17 mouse cellular contexts compared by ENCODE assay signal in genomic region chr1:182381327-182381726, GRCm38 (mm10). TPM values are rescaled to one million over a fixed set of nuclear protein-coding genes. Genes with fewer than 3 reads are reported as not detected.
DNase-seq lines count a peak whose midpoint lies in the region; ATAC-seq and TF ChIP-seq lines count a peak whose summit lies in the region.
"Had no signal": no experiment of that assay in that cellular context is flagged by ENCODE, and none has a peak within 500 bp of the region (broad histone marks: within the 10 kb centered on the region; RNA-seq: fewer than 3 reads in every experiment).

No protein-coding gene starts in this region.

- no peak overlapping the region for H3K4me2 ChIP-seq in liver, postnatal 0 days (ENCODE audit: low read depth, low read length)
- no peak overlapping the region for H3K4me2 ChIP-seq in liver, embryonic 12.5 days
- H3K4me2 ChIP-seq: heart, embryonic 11.5 days; midbrain, embryonic 13.5 days had no signal

- no peak overlapping the region for H3K27ac ChIP-seq in liver, postnatal 0 days (ENCODE audit: low read depth)
- H3K27ac ChIP-seq in liver, embryonic 12.5 days: no peak overlapping the region
- no peak overlapping the region for H3K27ac ChIP-seq in MEL (ENCODE audit: control insufficient read depth, low read depth, low read length)
- H3K27ac ChIP-seq: midbrain, embryonic 13.5 days had no signal

- no peak overlapping the region for H3K9ac ChIP-seq in liver, postnatal 0 days (replicated peaks)
- no peak overlapping the region for H3K9ac ChIP-seq in liver, embryonic 12.5 days
- no peak overlapping the region for H3K9ac ChIP-seq in MEL (ENCODE audit: control insufficient read depth, low read depth, low read length, poor library complexity, severe bottlenecking)
- H3K9ac ChIP-seq: midbrain, embryonic 13.5 days had no signal

- no peak for TF ChIP-seq EP300 in liver, postnatal 0 days (IDR thresholded peaks at IDR 0.05; ENCODE audit: low read depth)
- no peak for TF ChIP-seq EP300 in MEL (IDR thresholded peaks at IDR 0.05; ENCODE audit: low read depth in 1 of 2, low read length in 2 of 2)

- H3K79me2 ChIP-seq in MEL (ENCODE audit: control insufficient read depth, insufficient read depth, low read length, poor library complexity): no peaks in the 10 kb centered on the region

- H3K36me3 ChIP-seq in liver, postnatal 0 days (replicated peaks; ENCODE audit: insufficient read depth, low read length): no peaks in the 10 kb centered on the region
- no peaks in the 10 kb centered on the region for H3K36me3 ChIP-seq in liver, embryonic 12.5 days
- H3K36me3 ChIP-seq in E14TG2a.4 (ENCODE audit: insufficient read depth, low read length): no peaks in the 10 kb centered on the region
- H3K36me3 ChIP-seq in MEL (ENCODE audit: control insufficient read depth in 1 of 2, insufficient read depth in 2 of 2, low read length in 2 of 2): peaks cover 0 to 2% of the 10 kb centered on the region in 2 experiments; a peak in 1 of 4 replicates
- H3K36me3 ChIP-seq: midbrain, embryonic 13.5 days had no signal

- H3K27me3 ChIP-seq in liver, postnatal 0 days (ENCODE audit: insufficient read depth, low read length): no peaks in the 10 kb centered on the region
- H3K27me3 ChIP-seq in liver, embryonic 12.5 days (replicated peaks): peaks cover 9% of the 10 kb centered on the region
- H3K27me3 ChIP-seq in E14TG2a.4 (ENCODE audit: insufficient read depth, low read length) (peaks cover 6% of the 10 kb centered on the region), MEL (ENCODE audit: control insufficient read depth in 1 of 2, insufficient read depth in 2 of 2, low read length in 2 of 2) (no peaks in the 10 kb centered on the region; a peak in 1 of 4 replicates)
- H3K27me3 ChIP-seq: midbrain, embryonic 13.5 days had no signal

- TF ChIP-seq CTCF in liver, postnatal 0 days (IDR thresholded peaks at IDR 0.05; ENCODE audit: low read depth): peak; percentile 27; the same call in 1 of the 2 replicates
- TF ChIP-seq CTCF in E14TG2a.4 (conservative IDR thresholded peaks at IDR 0.05; ENCODE audit: low read length): peak; percentile 58
- TF ChIP-seq CTCF in MEL (IDR thresholded peaks at IDR 0.05 in 2 of 3, conservative IDR thresholded peaks at IDR 0.05 in 1 of 3; ENCODE audit: control insufficient read depth in 1 of 3, insufficient read depth in 1 of 3, low read depth in 2 of 3, low read length in 3 of 3, poor library complexity in 1 of 3, severe bottlenecking in 1 of 3): peak; percentile 18 to 51 (median 40); a peak in 4 of 6 replicates

- no peak for TF ChIP-seq POLR2A in MEL (IDR thresholded peaks at IDR 0.05; ENCODE audit: control insufficient read depth in 1 of 2, insufficient read depth in 1 of 2, low read depth in 1 of 2, low read length in 2 of 2, poor library complexity in 1 of 2)

- no peak overlapping the region for H3K4me3 ChIP-seq in liver, postnatal 0 days (ENCODE audit: low read depth, low read length)
- H3K4me3 ChIP-seq in liver, embryonic 12.5 days: no peak overlapping the region
- H3K4me3 ChIP-seq in E14TG2a.4 (replicated peaks; ENCODE audit: low read length): no peak overlapping the region
- no peak overlapping the region for H3K4me3 ChIP-seq in MEL (ENCODE audit: control insufficient read depth in 1 of 2, insufficient read depth in 1 of 2, low read depth in 2 of 2, low read length in 2 of 2)
- H3K4me3 ChIP-seq: erythroblast, embryonic 14.5 days; midbrain, embryonic 13.5 days had no signal

- 72% methylated on average over 3 of the region's 3 CpGs for WGBS in liver, postnatal 0 days (ENCODE audit: insufficient replicate concordance)
- WGBS in liver, embryonic 12.5 days (ENCODE audit: insufficient replicate concordance): 56% methylated on average over 3 of the region's 3 CpGs

- H3K9me3 ChIP-seq in liver, postnatal 0 days (ENCODE audit: low read length): no peaks in the 10 kb centered on the region
- no peaks in the 10 kb centered on the region for H3K9me3 ChIP-seq in liver, embryonic 12.5 days (replicated peaks)
- no peaks in the 10 kb centered on the region for H3K9me3 ChIP-seq in E14TG2a.4 (ENCODE audit: low read length)
- H3K9me3 ChIP-seq in MEL (replicated peaks; ENCODE audit: insufficient read depth, low read length): no peaks in the 10 kb centered on the region
- H3K9me3 ChIP-seq: midbrain, embryonic 13.5 days had no signal

- ATAC-seq in liver, postnatal 0 days: no peak
- ATAC-seq in liver, embryonic 12.5 days: no peak
- ATAC-seq in megakaryocyte progenitor cell, adult 5-6 weeks (replicated peaks; ENCODE audit: poor library complexity): 0 out of 2 replicates have a peak, but pooled peaks have one; percentile 26
- ATAC-seq: midbrain, embryonic 13.5 days had no signal

- no peak for DNase-seq in liver, postnatal 0 days
- DNase-seq in MEL (ENCODE audit: low read depth, low spot score) (peak; percentile 43), MN1 (ENCODE audit: low spot score) (no peak)
- DNase-seq in right cerebral cortex, adult 18-20 months: no peak
- DNase-seq: adrenal gland, adult 8-10 months; cerebellum, postnatal 10 days; gastrocnemius, postnatal 14 days; heart, postnatal 4 days; kidney, postnatal 25 days; lung, adult 18-20 months; spleen, adult 18-20 months had no signal

- peak; percentile 38 for TF ChIP-seq RAD21 in MEL (IDR thresholded peaks at IDR 0.05; ENCODE audit: low read depth, low read length)

- no peaks in the 10 kb centered on the region for H3K4me1 ChIP-seq in liver, postnatal 0 days (ENCODE audit: insufficient read depth)
- no peaks in the 10 kb centered on the region for H3K4me1 ChIP-seq in liver, embryonic 12.5 days
- no peaks in the 10 kb centered on the region for H3K4me1 ChIP-seq in E14TG2a.4 (replicated peaks; ENCODE audit: low read depth, low read length)
- peaks cover 2 to 7% of the 10 kb centered on the region in 2 experiments; a peak in 2 of 4 replicates for H3K4me1 ChIP-seq in MEL (ENCODE audit: control insufficient read depth in 1 of 2, insufficient read depth in 2 of 2, low read length in 2 of 2)

TF ChIP-seq in MEL, 35 proteins besides CTCF, POLR2A, EP300 and RAD21:
- TF ChIP-seq ZKSCAN1 (IDR thresholded peaks at IDR 0.05; ENCODE audit: low read depth, low read length) (no peak), BHLHE40 (IDR thresholded peaks at IDR 0.05; ENCODE audit: borderline replicate concordance, low read depth, low read length) (no peak), MEF2A (IDR thresholded peaks at IDR 0.05; ENCODE audit: extremely low read depth, insufficient replicate concordance, low read depth, low read length, poor library complexity, severe bottlenecking) (no peak), CHD2 (IDR thresholded peaks at IDR 0.05; ENCODE audit: low read length) (no peak), ZC3H11A (IDR thresholded peaks at IDR 0.05; ENCODE audit: low read depth, low read length) (0 out of 2 replicates have a peak, but pooled peaks have one; percentile 11), ZMIZ1 (IDR thresholded peaks at IDR 0.05; ENCODE audit: low read depth, low read length) (no peak), RCOR1 (IDR thresholded peaks at IDR 0.05; ENCODE audit: low read depth, low read length) (no peak), POLR2AphosphoS5 (IDR thresholded peaks at IDR 0.05; ENCODE audit: borderline replicate concordance, low read depth, low read length) (no peak), HCFC1 (IDR thresholded peaks at IDR 0.05; ENCODE audit: low read depth, low read length) (no peak), USF2 (IDR thresholded peaks at IDR 0.05; ENCODE audit: borderline replicate concordance in 1 of 2, insufficient read depth in 1 of 2, low read depth in 1 of 2, low read length in 2 of 2) (no peak), CHD1 (IDR thresholded peaks at IDR 0.05; ENCODE audit: low read depth, low read length) (no peak), GABPA (IDR thresholded peaks at IDR 0.05; ENCODE audit: low read depth, low read length) (no peak), TCF12 (IDR thresholded peaks at IDR 0.05; ENCODE audit: low read depth, low read length) (no peak), GATA1 (IDR thresholded peaks at IDR 0.05; ENCODE audit: low read depth, low read length) (no peak), MYB (IDR thresholded peaks at IDR 0.05; ENCODE audit: low read depth, low read length) (no peak), NRF1 (IDR thresholded peaks at IDR 0.05; ENCODE audit: insufficient read depth, low read depth, low read length, poor library complexity, severe bottlenecking) (no peak), SMC3 (IDR thresholded peaks at IDR 0.05; ENCODE audit: low read depth, low read length) (peak; percentile 47)

RNA-seq across cellular contexts. Expression of gene Trp53bp2, which starts 27.6 kb away (rescaled TPM):
- 3.3 and 4.1 TPM in 2 replicates for polyA plus RNA-seq in liver, postnatal 0 days (2015; fragmentation: Nextera tagmentation; extraction: Ambion mirVana)
- polyA plus RNA-seq in liver, embryonic 12.5 days (2016; fragmentation: Nextera tagmentation; extraction: Ambion mirVana): 5.3 and 5.6 TPM in 2 replicates
- total RNA-seq in MEL (2012; rRNA removed): 2.6 and 3.2 TPM in 2 replicates
- polyA plus RNA-seq in MEL (2012; ENCODE audit: insufficient read depth in 1 of 2, insufficient read length in 2 of 2, low read depth in 1 of 2, low replicate concordance in 2 of 2, missing spikeins in 1 of 2): 10 to 100 TPM in 1 of 2 experiments, not detected in 1; 15.1 TPM
- 12.3 and 17.5 TPM in 2 replicates for total RNA-seq in megakaryocyte progenitor cell, adult 5-6 weeks (2015)
- total RNA-seq in megakaryocyte progenitor cell, adult 5-6 weeks (2017): 7.5 and 10.6 TPM in 2 replicates

RNA-seq across cellular contexts. Expression of gene Fbxo28, which starts 39.9 kb away (rescaled TPM):
- 4.7 and 4.9 TPM in 2 replicates for polyA plus RNA-seq in liver, postnatal 0 days (2015; fragmentation: Nextera tagmentation; extraction: Ambion mirVana)
- polyA plus RNA-seq in liver, embryonic 12.5 days (2016; fragmentation: Nextera tagmentation; extraction: Ambion mirVana): 11.5 and 12.7 TPM in 2 replicates
- total RNA-seq in MEL (2012; rRNA removed): 13.3 and 16.3 TPM in 2 replicates
- polyA plus RNA-seq in MEL (2012; ENCODE audit: insufficient read depth in 1 of 2, insufficient read length in 2 of 2, low read depth in 1 of 2, low replicate concordance in 2 of 2, missing spikeins in 1 of 2): 10 to 100 TPM; 17.2 to 72.5 TPM
- 14.2 and 14.3 TPM in 2 replicates for total RNA-seq in megakaryocyte progenitor cell, adult 5-6 weeks (2015)
- total RNA-seq in megakaryocyte progenitor cell, adult 5-6 weeks (2017): 10.8 and 12.7 TPM in 2 replicates
